Mouse (Mus musculus) hindbrain, embryonic 14.5 days (tissue): Measurements from ENCODE around the gene Ly9. TPM values are rescaled to one million over a fixed set of nuclear protein-coding genes. Genes with fewer than 3 reads are reported as not detected.

Source experiments
- ATAC-seq: fragments of 200-750 bp; cut with Nextera tagmentation; 2 replicates; pipeline ENCODE4 v1.8.0; 2017; ENCODE audit warnings: moderate number of reproducible peaks, mild to moderate bottlenecking, moderate TSS enrichment, moderate library complexity; ENCODE audit not compliant: low FRiP score
- DNase-seq: peaks from one replicate; pipeline ENCODE4 v3.0.0-alpha.2; 2015; ENCODE audit warnings: low spot score
- H3K27ac ChIP-seq: fragments of 300-500 bp; sonication (generic); 2 replicates; pipeline ENCODE4 v1.5.1; 2014; ENCODE audit warnings: mild to moderate bottlenecking, moderate library complexity
- H3K27me3 ChIP-seq: fragments of 300-500 bp; sonication (generic); 2 replicates; pipeline ENCODE4 v1.6.1; 2014; ENCODE audit warnings: mild to moderate bottlenecking, low read length, mixed read lengths; ENCODE audit not compliant: control insufficient read depth, insufficient read depth
- H3K36me3 ChIP-seq: fragments of 300-500 bp; sonication (generic); replicated peaks from 2 replicates; pipeline ENCODE4 v1.6.1; 2014; ENCODE audit not compliant: control insufficient read depth, insufficient read depth
- H3K4me1 ChIP-seq: fragments of 300-500 bp; sonication (generic); replicated peaks from 2 replicates; pipeline ENCODE4 v1.6.1; 2014; ENCODE audit warnings: antibody characterized with exemption, low read length, mixed read lengths; ENCODE audit not compliant: control insufficient read depth, insufficient read depth
- H3K4me2 ChIP-seq: fragments of 300-500 bp; sonication (generic); replicated peaks from 2 replicates; pipeline ENCODE4 v1.6.1; 2014; ENCODE audit warnings: mild to moderate bottlenecking, moderate library complexity
- H3K4me3 ChIP-seq: fragments of 300-500 bp; sonication (generic); replicated peaks from 2 replicates; pipeline ENCODE4 v1.5.1; 2014; ENCODE audit warnings: mild to moderate bottlenecking, low read length
- H3K9ac ChIP-seq: fragments of 300-500 bp; sonication (generic); 2 replicates; pipeline ENCODE4 v1.6.1; 2014
- H3K9me3 ChIP-seq: fragments of 300-500 bp; sonication (generic); 2 replicates; pipeline ENCODE4 v1.6.1; 2016; ENCODE audit warnings: low read length; ENCODE audit not compliant: control insufficient read depth
- WGBS: fragments of 180-500 bp; shearing (Covaris S2); extraction: QIAGEN DNeasy Blood & Tissue Kit; methylation state at CpG from one replicate; pipeline ENCODE4 v1.1.7; 2014; 5-methylcytosine and 5-hydroxymethylcytosine counted together
- polyA plus RNA-seq: library from polyadenylated mRNA; unstranded; fragments of >200 nt; fragmentation: Nextera tagmentation; extraction: Ambion mirVana; gene quantifications from 2 replicates; pipeline ENCODE4 v1.2.1, GENCODE M21; 2014

Gene Ly9
- polyA plus RNA-seq, 1 experiment from 2014 or later = not detected

GRCm38 (mm10) chr1:171563042-171563441 is 44.2 kb downstream of the Ly9 start:
- Histone ChIP-seq H3K9ac (no peak overlapping the region), H3K27me3 (no peaks in the 10 kb centered on the region), H3K4me3 (no peak overlapping the region), H3K4me1 (no peaks in the 10 kb centered on the region), H3K36me3 (no peaks in the 10 kb centered on the region), H3K27ac (no peak overlapping the region), H3K4me2 (no peak overlapping the region), H3K9me3 (no peaks in the 10 kb centered on the region)
- ATAC-seq (no peak), DNase-seq (no peak)
- WGBS = 87% methylated on average over 2 of the region's 2 CpGs

- no peaks in the 10 kb centered on the region for H3K27me3 ChIP-seq
- H3K4me1 ChIP-seq = no peaks in the 10 kb centered on the region
- H3K9ac ChIP-seq = no peak overlapping the region
- WGBS = 76% methylated on average over 7 of the region's 11 CpGs
- H3K4me2 ChIP-seq = no peak overlapping the region
- ATAC-seq (no peak), DNase-seq (no peak)
- no peaks in the 10 kb centered on the region for H3K36me3 ChIP-seq
- no peak overlapping the region for H3K4me3 ChIP-seq
- H3K27ac ChIP-seq = no peak overlapping the region
- no peaks in the 10 kb centered on the region for H3K9me3 ChIP-seq
Observed at GRCm38 (mm10) chr1:171561639-171562225, 45.5 kb downstream of the Ly9 start.

GRCm38 (mm10) chr1:171561200-171561599 is 46.0 kb downstream of the Ly9 start:
- WGBS = 88% methylated on average over 1 of the region's 1 CpGs
- H3K36me3 ChIP-seq = no peaks in the 10 kb centered on the region
- no peak overlapping the region for H3K4me3 ChIP-seq
- no peak for DNase-seq
- no peaks in the 10 kb centered on the region for H3K27me3 ChIP-seq
- no peaks in the 10 kb centered on the region for H3K9me3 ChIP-seq
- no peak overlapping the region for H3K4me2 ChIP-seq
- no peak for ATAC-seq
- H3K9ac ChIP-seq = no peak overlapping the region
- H3K27ac ChIP-seq = no peak overlapping the region
- H3K4me1 ChIP-seq = no peaks in the 10 kb centered on the region

GRCm38 (mm10) chr1:171560262-171560661 is 46.9 kb downstream of the Ly9 start:
- H3K36me3 ChIP-seq = no peaks in the 10 kb centered on the region
- no peaks in the 10 kb centered on the region for H3K9me3 ChIP-seq
- H3K4me2 ChIP-seq = no peak overlapping the region
- H3K27me3 ChIP-seq = no peaks in the 10 kb centered on the region
- no peak overlapping the region for H3K4me3 ChIP-seq
- ATAC-seq (no peak), DNase-seq (no peak)
- H3K4me1 ChIP-seq = no peaks in the 10 kb centered on the region
- WGBS = 78% methylated on average over 2 of the region's 2 CpGs
- no peak overlapping the region for H3K9ac ChIP-seq
- no peak overlapping the region for H3K27ac ChIP-seq

- no peak within 1 kb of the TSS for H3K4me2 ChIP-seq
- DNase-seq (no peak), ATAC-seq (no peak)
- no peaks in the 10 kb centered on the region for H3K4me1 ChIP-seq
- H3K4me3 ChIP-seq = no peak within 1 kb of the TSS
- WGBS = 77% methylated on average over 4 of the region's 4 CpGs
- no peak within 1 kb of the TSS for H3K9ac ChIP-seq
- no peaks in the 10 kb centered on the region for H3K36me3 ChIP-seq
- H3K9me3 ChIP-seq = no peaks in the 10 kb centered on the region
- H3K27me3 ChIP-seq = no peaks in the 10 kb centered on the region
- no peak within 1 kb of the TSS for H3K27ac ChIP-seq
Observed at GRCm38 (mm10) chr1:171558898-171559297, 48.3 kb downstream of the Ly9 start, which contains the start of gene Cd244a. TSS of gene Cd244a (plus strand) at chr1:171559193.

GRCm38 (mm10) chr1:171558407-171558806 is 48.8 kb downstream of the Ly9 start:
- DNase-seq (no peak), ATAC-seq (no peak)
- Histone ChIP-seq H3K27me3 (no peaks in the 10 kb centered on the region), H3K27ac (no peak overlapping the region), H3K9me3 (no peaks in the 10 kb centered on the region), H3K9ac (no peak overlapping the region), H3K4me3 (no peak overlapping the region), H3K4me1 (no peaks in the 10 kb centered on the region), H3K4me2 (no peak overlapping the region), H3K36me3 (no peaks in the 10 kb centered on the region)
- 71% methylated on average over 6 of the region's 6 CpGs for WGBS

GRCm38 (mm10) chr1:171556366-171556765 is 50.8 kb downstream of the Ly9 start:
- no peak for DNase-seq
- no peak overlapping the region for H3K9ac ChIP-seq

GRCm38 (mm10) chr1:171553359-171554341 is 53.6 kb downstream of the Ly9 start:
- Histone ChIP-seq H3K4me3 (no peak overlapping the region), H3K36me3 (no peaks in the 10 kb centered on the region), H3K4me2 (no peak overlapping the region), H3K9me3 (no peaks in the 10 kb centered on the region), H3K27ac (no peak overlapping the region), H3K9ac (no peak overlapping the region), H3K27me3 (no peaks in the 10 kb centered on the region), H3K4me1 (no peaks in the 10 kb centered on the region)
- ATAC-seq (no peak), DNase-seq (no peak)
- WGBS = 81% methylated on average over 11 of the region's 11 CpGs

More at GRCm38 (mm10) chr1:171556366-171556765, 50.8 kb downstream of the Ly9 start:
- H3K4me2 ChIP-seq = no peak overlapping the region
- no peaks in the 10 kb centered on the region for H3K36me3 ChIP-seq
- no peaks in the 10 kb centered on the region for H3K4me1 ChIP-seq
- no peak overlapping the region for H3K27ac ChIP-seq
- no peak overlapping the region for H3K4me3 ChIP-seq
- no peaks in the 10 kb centered on the region for H3K9me3 ChIP-seq
- 87% methylated on average over 2 of the region's 2 CpGs for WGBS
- no peaks in the 10 kb centered on the region for H3K27me3 ChIP-seq
- ATAC-seq = no peak

- Histone ChIP-seq H3K27ac (no peak overlapping the region), H3K4me2 (no peak overlapping the region), H3K4me1 (no peaks in the 10 kb centered on the region), H3K9ac (no peak overlapping the region), H3K4me3 (no peak overlapping the region), H3K36me3 (no peaks in the 10 kb centered on the region), H3K9me3 (no peaks in the 10 kb centered on the region), H3K27me3 (no peaks in the 10 kb centered on the region)
- no peak for DNase-seq
- no peak for ATAC-seq
- WGBS = 76% methylated on average over 2 of the region's 2 CpGs
Observed at GRCm38 (mm10) chr1:171552230-171552629, 55.0 kb downstream of the Ly9 start.
